Mouse (Mus musculus) kidney, embryonic 14.5 days (tissue): ENCODE data around the gene Pla1a. TPM values are rescaled to one million over a fixed set of nuclear protein-coding genes. Genes with fewer than 3 reads are reported as not detected.

ENCODE experiments used
- ATAC-seq: fragments of 200-750 bp; cut with Nextera tagmentation; 2 replicates; pipeline ENCODE4 v1.8.0; 2017; ENCODE audit warnings: moderate number of reproducible peaks, mild to moderate bottlenecking, moderate TSS enrichment, moderate library complexity; ENCODE audit not compliant: low FRiP score, low TSS enrichment
- H3K27ac ChIP-seq: fragments of 300-500 bp; sonication (generic); 2 replicates; pipeline ENCODE4 v1.5.1; 2014; ENCODE audit warnings: low read depth, mild to moderate bottlenecking, low read length, moderate library complexity, mixed read lengths
- H3K27me3 ChIP-seq: fragments of 300-500 bp; sonication (generic); 2 replicates; pipeline ENCODE4 v1.6.1; 2014; ENCODE audit warnings: mild to moderate bottlenecking, low read length; ENCODE audit not compliant: control insufficient read depth, insufficient read depth
- H3K36me3 ChIP-seq: fragments of 300-500 bp; sonication (generic); 2 replicates; pipeline ENCODE4 v1.6.1; 2014; ENCODE audit warnings: low read length, mixed read lengths; ENCODE audit not compliant: control insufficient read depth, insufficient read depth
- H3K4me1 ChIP-seq: fragments of 300-500 bp; sonication (generic); 2 replicates; pipeline ENCODE4 v1.6.1; 2014; ENCODE audit warnings: low read length, mixed read lengths; ENCODE audit not compliant: control insufficient read depth, insufficient read depth
- H3K4me2 ChIP-seq: fragments of 300-500 bp; sonication (generic); replicated peaks from 2 replicates; pipeline ENCODE4 v1.6.1; 2014; ENCODE audit warnings: low read depth, mild to moderate bottlenecking, low read length
- H3K4me3 ChIP-seq: fragments of 300-500 bp; sonication (generic); 2 replicates; pipeline ENCODE4 v1.5.1; 2014; ENCODE audit warnings: mild to moderate bottlenecking, low read length
- H3K9ac ChIP-seq: fragments of 300-500 bp; sonication (generic); 2 replicates; pipeline ENCODE4 v1.6.1; 2014; ENCODE audit warnings: low read depth, mild to moderate bottlenecking, low read length, moderate library complexity
- H3K9me3 ChIP-seq: fragments of 300-500 bp; sonication (generic); 2 replicates; pipeline ENCODE4 v1.6.1; 2016; ENCODE audit warnings: low read length; ENCODE audit not compliant: control insufficient read depth
- WGBS: fragments of 180-500 bp; shearing (Covaris S2); extraction: QIAGEN DNeasy Blood & Tissue Kit; methylation state at CpG from one replicate; pipeline ENCODE4 v1.1.7; 2014; 5-methylcytosine and 5-hydroxymethylcytosine counted together
- polyA plus RNA-seq: library from polyadenylated mRNA; unstranded; fragments of >200 nt; fragmentation: Nextera tagmentation; extraction: Ambion mirVana; gene quantifications from 2 replicates; pipeline ENCODE4 v1.2.1, GENCODE M21; 2014

Gene Pla1a
- polyA plus RNA-seq, 1 experiment from 2014 or later: 0.79 TPM

GRCm38 (mm10) chr16:38461749-38462148, 28.8 kb upstream of the Pla1a start:
- no peak for ATAC-seq
- no peak overlapping the region for H3K9ac ChIP-seq
- no peak overlapping the region for H3K4me2 ChIP-seq
- no peaks in the 10 kb centered on the region for H3K4me1 ChIP-seq
- WGBS: 67% methylated on average over 8 of the region's 8 CpGs
- H3K9me3 ChIP-seq: no peaks in the 10 kb centered on the region
- no peaks in the 10 kb centered on the region for H3K36me3 ChIP-seq
- H3K27me3 ChIP-seq: no peaks in the 10 kb centered on the region
- no peak overlapping the region for H3K4me3 ChIP-seq
- H3K27ac ChIP-seq: no peak overlapping the region

- ATAC-seq: no peak
- 93% methylated on average over 4 of the region's 4 CpGs for WGBS
Measured at GRCm38 (mm10) chr16:38459990-38460389, 27.0 kb upstream of the Pla1a start.

GRCm38 (mm10) chr16:38458600-38459280, 25.8 kb upstream of the Pla1a start:
- no peak overlapping the region for H3K9ac ChIP-seq
- H3K36me3 ChIP-seq: no peaks in the 10 kb centered on the region
- no peak for ATAC-seq
- H3K27me3 ChIP-seq: no peaks in the 10 kb centered on the region
- no peak overlapping the region for H3K27ac ChIP-seq
- H3K4me1 ChIP-seq: no peaks in the 10 kb centered on the region
- no peaks in the 10 kb centered on the region for H3K9me3 ChIP-seq
- no peak overlapping the region for H3K4me3 ChIP-seq
- H3K4me2 ChIP-seq: no peak overlapping the region
- 78% methylated on average over 6 of the region's 6 CpGs for WGBS

More at GRCm38 (mm10) chr16:38459990-38460389, 27.0 kb upstream of the Pla1a start:
- no peak overlapping the region for H3K9ac ChIP-seq
- H3K9me3 ChIP-seq: no peaks in the 10 kb centered on the region
- H3K4me2 ChIP-seq: no peak overlapping the region
- no peak overlapping the region for H3K27ac ChIP-seq
- no peaks in the 10 kb centered on the region for H3K27me3 ChIP-seq
- H3K36me3 ChIP-seq: no peaks in the 10 kb centered on the region
- no peak overlapping the region for H3K4me3 ChIP-seq
- H3K4me1 ChIP-seq: no peaks in the 10 kb centered on the region

- 52% methylated on average over 11 of the region's 11 CpGs for WGBS
- Histone ChIP-seq H3K27ac (no peak overlapping the region), H3K4me1 (peaks cover 3% of the 10 kb centered on the region; the same call in 1 of the 2 replicates), H3K4me2 (no peak overlapping the region), H3K9ac (no peak overlapping the region), H3K9me3 (no peaks in the 10 kb centered on the region), H3K27me3 (no peaks in the 10 kb centered on the region), H3K36me3 (no peaks in the 10 kb centered on the region), H3K4me3 (no peak overlapping the region)
- no peak for ATAC-seq
Measured at GRCm38 (mm10) chr16:38456812-38457567, 24.0 kb upstream of the Pla1a start.

GRCm38 (mm10) chr16:38455511-38456418, 22.8 kb upstream of the Pla1a start, which contains the start of gene Cd80:
Gene Cd80 (plus strand): TSS chr16:38455561.
- ATAC-seq: no peak
- Histone ChIP-seq H3K9me3 (no peaks in the 10 kb centered on the region), H3K27ac (no peak within 1 kb of the TSS), H3K4me3 (no peak within 1 kb of the TSS), H3K4me1 (peaks cover 9% of the 10 kb centered on the region), H3K27me3 (no peaks in the 10 kb centered on the region), H3K9ac (no peak within 1 kb of the TSS), H3K4me2 (no peak within 1 kb of the TSS), H3K36me3 (no peaks in the 10 kb centered on the region)
- WGBS: 75% methylated on average over 15 of the region's 17 CpGs

GRCm38 (mm10) chr16:38454533-38455254, 21.7 kb upstream of the Pla1a start:
- 73% methylated on average over 11 of the region's 11 CpGs for WGBS
- Histone ChIP-seq H3K27ac (no peak overlapping the region), H3K36me3 (peaks cover 7% of the 10 kb centered on the region), H3K4me1 (peaks cover 9% of the 10 kb centered on the region), H3K27me3 (no peaks in the 10 kb centered on the region), H3K4me2 (no peak overlapping the region), H3K9me3 (no peaks in the 10 kb centered on the region), H3K9ac (no peak overlapping the region), H3K4me3 (no peak overlapping the region)
- ATAC-seq: no peak

- 88% methylated on average over 4 of the region's 4 CpGs for WGBS
- H3K9me3 ChIP-seq: no peaks in the 10 kb centered on the region
- H3K27me3 ChIP-seq: no peaks in the 10 kb centered on the region
- no peak for ATAC-seq
- no peak overlapping the region for H3K9ac ChIP-seq
- H3K27ac ChIP-seq: no peak overlapping the region
- peaks cover 9% of the 10 kb centered on the region for H3K4me1 ChIP-seq
- no peak overlapping the region for H3K4me3 ChIP-seq
- peaks cover 7% of the 10 kb centered on the region for H3K36me3 ChIP-seq
- H3K4me2 ChIP-seq: no peak overlapping the region
Measured at GRCm38 (mm10) chr16:38453952-38454351, 21.0 kb upstream of the Pla1a start.

GRCm38 (mm10) chr16:38453203-38453553, 20.2 kb upstream of the Pla1a start:
- Histone ChIP-seq H3K36me3 (peaks cover 9% of the 10 kb centered on the region), H3K4me2 (peak overlapping the region; percentile 76), H3K27me3 (no peaks in the 10 kb centered on the region), H3K4me3 (peak overlapping the region; percentile 71), H3K9me3 (no peaks in the 10 kb centered on the region), H3K9ac (peak overlapping the region; percentile 91), H3K27ac (peak overlapping the region; percentile 94; the same call in 1 of the 2 replicates), H3K4me1 (peaks cover 9% of the 10 kb centered on the region)
- ATAC-seq: no peak; the same call in 1 of the 2 replicates
- WGBS: 26% methylated on average over 3 of the region's 3 CpGs
